Mouse (Mus musculus) bone marrow, adult 2 months (tissue): ENCODE measurements around the gene Gm36176.

Experiments used
- CTCF ChIP-seq: fragments of 200-500 bp; IDR thresholded peaks from 2 replicates; pipeline ENCODE4 v1.5.1; 2011; ENCODE audit warnings: low read length, control low read depth; ENCODE audit not compliant: control insufficient read depth, insufficient read depth
- POLR2A ChIP-seq: fragments of 200-500 bp; IDR thresholded peaks from 2 replicates; pipeline ENCODE4 v1.6.1; 2011; ENCODE audit warnings: low read depth, mild to moderate bottlenecking, control low read depth, low read length, borderline replicate concordance; ENCODE audit not compliant: control insufficient read depth

DNA sequence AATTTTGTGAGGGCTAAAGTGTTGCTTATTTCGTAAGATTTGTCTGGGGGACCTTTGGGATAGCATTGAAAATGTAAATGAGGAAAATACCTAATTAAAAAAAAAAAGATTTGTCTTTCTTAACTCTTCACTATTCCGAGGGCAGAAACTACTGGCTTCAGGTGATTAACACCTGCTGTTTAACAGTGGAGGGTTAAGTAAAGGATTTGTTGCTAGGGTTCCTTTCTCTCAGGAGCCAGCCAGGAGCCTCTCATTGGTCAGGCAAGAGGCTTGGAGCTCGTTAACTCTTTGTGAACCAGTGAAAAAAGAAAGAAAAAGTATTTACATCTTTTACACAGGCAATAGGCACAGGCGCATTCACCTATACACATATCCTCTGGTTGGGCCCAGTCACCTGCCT lies 27.4 kb upstream of the Gm36176 start:
- TF ChIP-seq CTCF: no peak
- TF ChIP-seq POLR2A: no peak
